Mouse (Mus musculus) midbrain, embryonic 12.5 days (tissue): ENCODE measurements around the gene Dnase1l2. TPM values are rescaled to one million over a fixed set of nuclear protein-coding genes. Genes with fewer than 3 reads are reported as not detected.

Experiments
- ATAC-seq: fragments of 200-750 bp; cut with Nextera tagmentation; 2 replicates; pipeline ENCODE4 v1.8.0; 2017; ENCODE audit warnings: low read depth, moderate TSS enrichment, moderate library complexity; ENCODE audit not compliant: low FRiP score
- H3K27ac ChIP-seq: fragments of 300-500 bp; sonication (generic); replicated peaks from 2 replicates; pipeline ENCODE4 v1.5.1; 2016; ENCODE audit warnings: mild to moderate bottlenecking
- H3K27me3 ChIP-seq: fragments of 300-500 bp; sonication (generic); 2 replicates; pipeline ENCODE4 v1.6.1; 2016; ENCODE audit warnings: mild to moderate bottlenecking
- H3K36me3 ChIP-seq: fragments of 300-500 bp; sonication (generic); 2 replicates; pipeline ENCODE4 v1.6.1; 2016
- H3K4me1 ChIP-seq: fragments of 300-500 bp; sonication (generic); 2 replicates; pipeline ENCODE4 v1.6.1; 2016
- H3K4me2 ChIP-seq: fragments of 300-500 bp; sonication (generic); replicated peaks from 2 replicates; pipeline ENCODE4 v1.6.1; 2016; ENCODE audit warnings: mild to moderate bottlenecking, moderate library complexity
- H3K4me3 ChIP-seq: fragments of 300-500 bp; sonication (generic); 2 replicates; pipeline ENCODE4 v1.5.1; 2016; ENCODE audit warnings: mild to moderate bottlenecking
- H3K9ac ChIP-seq: fragments of 300-500 bp; sonication (generic); replicated peaks from 2 replicates; pipeline ENCODE4 v1.6.1; 2016; ENCODE audit warnings: mild to moderate bottlenecking, moderate library complexity
- H3K9me3 ChIP-seq: fragments of 300-500 bp; sonication (generic); 2 replicates; pipeline ENCODE4 v1.6.1; 2016; ENCODE audit warnings: mild to moderate bottlenecking
- WGBS: fragments of 180-500 bp; shearing (Covaris S2); methylation state at CpG from one replicate; pipeline ENCODE4 v1.1.7; 2016; 5-methylcytosine and 5-hydroxymethylcytosine counted together
- polyA plus RNA-seq: library from polyadenylated mRNA; unstranded; fragments of >200 nt; fragmentation: Nextera tagmentation; extraction: Ambion mirVana; gene quantifications from 2 replicates; pipeline ENCODE4 v1.2.1, GENCODE M21; 2016

Gene Dnase1l2
- polyA plus RNA-seq, 1 experiment from 2014 or later = 5.3 TPM

DNA sequence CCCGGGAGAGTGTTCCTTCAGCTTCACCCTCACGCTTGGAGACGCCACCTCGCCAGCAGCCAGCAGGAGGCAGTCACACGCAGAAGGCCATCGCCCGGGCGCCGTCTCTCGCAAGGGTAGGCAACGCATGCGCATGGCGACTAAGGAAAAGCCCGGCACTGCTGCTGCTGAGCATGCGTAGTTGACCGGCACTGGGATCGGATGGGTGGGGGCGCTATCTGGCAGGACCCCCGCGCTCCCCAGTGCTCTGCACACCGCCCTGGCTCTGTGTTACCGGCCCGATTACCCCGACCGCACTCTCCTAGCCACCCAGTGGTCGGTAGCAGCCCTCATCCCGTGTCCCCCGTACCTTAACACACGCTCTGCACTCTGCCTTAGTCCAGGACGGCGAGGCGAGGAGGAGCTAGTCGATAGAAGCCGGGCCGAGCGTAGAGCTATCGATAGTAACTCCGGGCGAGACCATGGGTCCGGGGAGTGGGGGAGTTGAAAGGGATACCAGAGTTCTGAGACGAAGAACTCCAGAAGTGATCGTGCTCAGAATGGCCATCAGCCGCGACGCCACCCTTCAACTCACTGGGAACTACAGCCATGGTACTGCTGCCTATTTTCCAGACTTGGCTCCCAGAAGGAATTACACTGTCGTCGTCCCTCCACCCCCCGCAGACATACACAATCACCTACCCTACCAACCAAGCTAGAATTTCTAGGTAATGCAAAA lies 35.9 kb upstream of the Dnase1l2 start, which contains the start of gene Mlst8:
Gene Mlst8 (minus strand): TSS at position 416 of the 718 bp plus-strand sequence.
- peaks cover 19% of the 10 kb centered on the region for H3K4me1 ChIP-seq
- H3K4me3 ChIP-seq = peak within 1 kb of the TSS; percentile 65
- WGBS = under 1% methylated on average over 48 of the region's 48 CpGs
- peak within 1 kb of the TSS; percentile 55 for H3K4me2 ChIP-seq
- H3K36me3 ChIP-seq = peaks cover 36% of the 10 kb centered on the region
- peak within 1 kb of the TSS; percentile 95 for H3K27ac ChIP-seq
- peak within 1 kb of the TSS; percentile 73 for H3K9ac ChIP-seq
- no peaks in the 10 kb centered on the region for H3K9me3 ChIP-seq
- H3K27me3 ChIP-seq = no peaks in the 10 kb centered on the region
- ATAC-seq = peak; percentile 91

DNA sequence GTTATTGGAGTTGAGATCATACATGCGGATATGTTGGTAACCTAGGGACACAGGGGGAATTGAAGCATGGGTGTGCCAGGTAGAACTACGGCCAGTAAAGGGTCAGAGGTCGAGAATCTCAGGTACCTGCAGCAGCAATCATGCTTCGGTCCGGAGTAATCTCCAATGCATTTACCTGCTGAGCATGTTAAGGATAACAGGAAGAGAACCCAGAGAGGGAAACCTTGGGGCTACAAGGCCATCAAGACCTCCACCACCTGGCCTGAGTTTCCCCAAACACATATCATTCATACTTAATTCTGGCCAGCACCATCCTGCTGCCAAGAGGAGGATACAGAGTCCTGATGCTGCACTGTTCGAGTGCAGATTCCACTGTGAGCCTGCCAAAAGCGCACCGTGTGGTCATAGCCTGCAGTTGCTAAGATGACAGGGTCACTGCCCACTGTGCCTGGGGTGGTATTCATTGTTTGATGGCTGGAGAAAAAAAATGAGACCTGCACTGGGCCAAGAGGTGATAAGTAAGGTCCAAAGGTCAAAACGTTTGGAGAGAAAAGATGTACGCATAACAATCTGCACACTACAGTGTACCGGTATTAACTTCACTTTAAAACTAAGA lies 35.2 kb upstream of the Dnase1l2 start:
- ATAC-seq = peak; percentile 20; the same call in 1 of the 2 replicates
- H3K4me3 ChIP-seq = peak overlapping the region; percentile 65
- 57% methylated on average over 11 of the region's 11 CpGs for WGBS
- H3K27me3 ChIP-seq = no peaks in the 10 kb centered on the region
- no peaks in the 10 kb centered on the region for H3K9me3 ChIP-seq
- no peak overlapping the region for H3K27ac ChIP-seq
- H3K9ac ChIP-seq = peak overlapping the region; percentile 73
- H3K4me1 ChIP-seq = peaks cover 19% of the 10 kb centered on the region
- H3K4me2 ChIP-seq = peak overlapping the region; percentile 55
- peaks cover 41% of the 10 kb centered on the region for H3K36me3 ChIP-seq

GRCm38 (mm10) chr17:24477053-24477984 lies 34.4 kb upstream of the Dnase1l2 start:
- H3K9ac ChIP-seq = peak overlapping the region; percentile 73
- no peak overlapping the region for H3K4me3 ChIP-seq
- peaks cover 27% of the 10 kb centered on the region for H3K4me1 ChIP-seq
- no peaks in the 10 kb centered on the region for H3K9me3 ChIP-seq
- H3K27ac ChIP-seq = no peak overlapping the region
- no peak for ATAC-seq
- H3K27me3 ChIP-seq = no peaks in the 10 kb centered on the region
- WGBS = 92% methylated on average over 20 of the region's 20 CpGs
- peaks cover 41% of the 10 kb centered on the region for H3K36me3 ChIP-seq
- H3K4me2 ChIP-seq = peak overlapping the region; percentile 55; the same call in 1 of the 2 replicates

- Histone ChIP-seq H3K27me3 (no peaks in the 10 kb centered on the region), H3K9ac (no peak overlapping the region), H3K4me1 (peaks cover 38% of the 10 kb centered on the region), H3K4me3 (no peak overlapping the region), H3K36me3 (peaks cover 41% of the 10 kb centered on the region), H3K27ac (no peak overlapping the region), H3K4me2 (no peak overlapping the region), H3K9me3 (no peaks in the 10 kb centered on the region)
- ATAC-seq = no peak
- WGBS = 94% methylated on average over 10 of the region's 10 CpGs
These were observed 33.3 kb upstream of the Dnase1l2 start for GRCm38 (mm10) chr17:24476022-24476776.

- no peak for ATAC-seq
- H3K4me1 ChIP-seq = peaks cover 43% of the 10 kb centered on the region
- H3K4me2 ChIP-seq = no peak overlapping the region
- H3K27ac ChIP-seq = no peak overlapping the region
- H3K27me3 ChIP-seq = no peaks in the 10 kb centered on the region
- WGBS = 94% methylated on average over 6 of the region's 6 CpGs
- no peaks in the 10 kb centered on the region for H3K9me3 ChIP-seq
- peaks cover 41% of the 10 kb centered on the region for H3K36me3 ChIP-seq
- no peak overlapping the region for H3K4me3 ChIP-seq
- H3K9ac ChIP-seq = no peak overlapping the region
These were observed 32.7 kb upstream of the Dnase1l2 start for GRCm38 (mm10) chr17:24475586-24475985.

GRCm38 (mm10) chr17:24474557-24474956 lies 31.7 kb upstream of the Dnase1l2 start:
- Histone ChIP-seq H3K4me1 (peaks cover 36% of the 10 kb centered on the region), H3K27me3 (no peaks in the 10 kb centered on the region), H3K9ac (no peak overlapping the region), H3K9me3 (no peaks in the 10 kb centered on the region), H3K27ac (no peak overlapping the region), H3K36me3 (peaks cover 41% of the 10 kb centered on the region), H3K4me2 (no peak overlapping the region), H3K4me3 (no peak overlapping the region)
- 78% methylated on average over 5 of the region's 5 CpGs for WGBS
- no peak for ATAC-seq

- peaks cover 36% of the 10 kb centered on the region for H3K4me1 ChIP-seq
- peak within 1 kb of the TSS; percentile 30; the same call in 1 of the 2 replicates for H3K27ac ChIP-seq
- peak within 1 kb of the TSS; percentile 99; the same call in 1 of the 2 replicates for H3K4me2 ChIP-seq
- no peaks in the 10 kb centered on the region for H3K27me3 ChIP-seq
- WGBS = 72% methylated on average over 6 of the region's 6 CpGs
- ATAC-seq = no peak
- H3K4me3 ChIP-seq = no peak within 1 kb of the TSS
- peaks cover 41% of the 10 kb centered on the region for H3K36me3 ChIP-seq
- H3K9me3 ChIP-seq = no peaks in the 10 kb centered on the region
- peak within 1 kb of the TSS; percentile 89; the same call in 1 of the 2 replicates for H3K9ac ChIP-seq
These were observed 30.8 kb upstream of the Dnase1l2 start, which contains the start of gene Bricd5 for GRCm38 (mm10) chr17:24473612-24474275. Gene Bricd5 (plus strand): TSS chr17:24473884.

GRCm38 (mm10) chr17:24472512-24472911 lies 29.6 kb upstream of the Dnase1l2 start:
- H3K4me3 ChIP-seq = peak overlapping the region; percentile 76; the same call in 1 of the 2 replicates
- 95% methylated on average over 4 of the region's 4 CpGs for WGBS
- no peaks in the 10 kb centered on the region for H3K27me3 ChIP-seq
- H3K4me1 ChIP-seq = peaks cover 27% of the 10 kb centered on the region
- no peaks in the 10 kb centered on the region for H3K9me3 ChIP-seq
- H3K27ac ChIP-seq = no peak overlapping the region; the same call in 1 of the 2 replicates
- no peak for ATAC-seq
- H3K4me2 ChIP-seq = peak overlapping the region; percentile 99
- H3K36me3 ChIP-seq = peaks cover 41% of the 10 kb centered on the region
- H3K9ac ChIP-seq = peak overlapping the region; percentile 89; the same call in 1 of the 2 replicates

DNA sequence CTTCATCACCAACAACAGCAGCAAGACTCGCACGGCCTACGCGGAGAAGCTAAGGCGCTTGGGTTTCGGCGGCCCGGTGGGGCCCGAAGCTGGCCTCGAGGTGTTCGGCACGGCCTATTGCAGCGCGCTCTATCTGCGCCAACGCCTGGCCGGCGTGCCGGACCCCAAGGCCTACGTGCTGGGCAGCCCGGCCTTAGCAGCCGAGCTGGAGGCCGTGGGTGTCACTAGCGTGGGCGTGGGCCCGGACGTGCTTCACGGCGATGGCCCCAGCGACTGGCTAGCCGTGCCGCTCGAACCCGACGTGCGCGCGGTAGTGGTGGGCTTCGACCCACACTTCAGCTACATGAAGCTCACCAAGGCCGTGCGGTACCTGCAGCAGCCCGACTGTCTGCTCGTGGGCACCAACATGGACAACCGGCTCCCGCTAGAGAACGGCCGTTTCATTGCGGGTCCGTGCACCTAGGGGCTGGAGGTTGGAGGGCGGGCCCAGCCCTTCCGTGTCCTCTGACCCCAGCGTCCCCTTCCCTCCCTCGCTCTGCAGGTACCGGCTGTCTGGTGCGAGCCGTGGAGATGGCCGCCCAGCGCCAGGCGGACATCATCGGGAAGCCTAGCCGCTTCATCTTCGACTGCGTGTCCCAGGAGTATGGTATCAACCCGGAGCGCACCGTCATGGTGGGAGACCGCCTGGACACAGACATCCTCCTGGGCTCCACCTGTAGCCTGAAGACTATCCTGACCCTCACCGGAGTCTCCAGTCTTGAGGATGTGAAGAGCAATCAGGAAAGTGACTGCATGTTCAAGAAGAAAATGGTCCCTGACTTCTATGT lies 28.0 kb upstream of the Dnase1l2 start:
- Histone ChIP-seq H3K4me1 (peaks cover 24% of the 10 kb centered on the region), H3K27ac (peak overlapping the region; percentile 89), H3K9ac (peak overlapping the region; percentile 89), H3K27me3 (no peaks in the 10 kb centered on the region), H3K4me3 (peak overlapping the region; percentile 76), H3K9me3 (no peaks in the 10 kb centered on the region), H3K36me3 (peaks cover 25% of the 10 kb centered on the region), H3K4me2 (peak overlapping the region; percentile 99)
- under 1% methylated on average over 68 of the region's 68 CpGs for WGBS
- ATAC-seq = peak; percentile 19; the same call in 1 of the 2 replicates
